Mouse (Mus musculus): ENCODE measurements around the gene Amph. TPM values are rescaled to one million over a fixed set of nuclear protein-coding genes. Genes with fewer than 3 reads are reported as not detected.
"Not testable (repeated sequence)": the region's sequence is repeated elsewhere in the genome, so short reads cannot be mapped to it uniquely, and the experiment has no call there.

Amph gene
- total RNA-seq, 4 experiments from 2014 or later, result 1.1 to 1.9 (median 1.5) TPM

DNA sequence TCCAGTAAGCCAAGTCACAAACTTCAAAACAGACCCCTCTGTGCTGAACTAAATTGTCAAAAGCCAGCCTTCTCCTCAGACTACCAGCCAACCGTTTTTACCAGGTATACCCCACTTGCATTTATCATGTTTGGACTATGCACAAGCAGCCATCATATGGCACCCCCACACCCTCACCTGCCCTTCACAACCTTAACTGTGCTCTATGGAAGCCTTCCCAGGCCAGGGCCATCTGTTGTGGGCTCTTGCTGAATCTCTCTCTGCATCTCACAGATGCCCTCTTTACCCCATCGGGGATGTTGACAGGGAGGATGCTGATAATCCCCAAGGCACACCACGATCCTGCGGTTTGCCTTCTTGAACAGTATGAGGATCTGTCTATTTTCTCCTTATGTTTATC lies 77.9 kb downstream of the Amph start:
- DNase-seq (ENCODE audit: low spot score), result no peak

DNA sequence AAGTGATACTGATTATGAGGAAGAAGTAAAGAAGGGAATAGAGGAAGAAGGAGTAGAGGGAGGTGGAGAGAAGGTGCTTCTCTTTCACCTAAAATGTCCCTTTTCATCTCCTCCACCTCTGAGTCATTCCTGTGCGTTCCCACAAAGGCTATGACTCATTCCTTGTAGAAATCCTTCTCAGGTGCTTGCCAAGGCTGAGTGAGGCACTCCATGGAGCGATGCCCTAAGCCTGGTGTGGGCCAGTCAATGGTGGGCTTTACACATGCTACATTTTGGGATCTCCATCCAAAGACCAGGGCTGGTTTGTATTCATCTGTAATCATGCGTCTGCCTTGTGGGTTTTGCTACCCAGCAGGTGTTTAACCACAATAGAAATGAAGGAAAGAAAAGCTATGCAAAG lies 78.9 kb downstream of the Amph start:
- DNase-seq (ENCODE audit: low spot score), result no peak

GRCm38 (mm10) chr13:19027766-19028350 lies 79.9 kb downstream of the Amph start:
- no peak for DNase-seq (ENCODE audit: low spot score)

DNA sequence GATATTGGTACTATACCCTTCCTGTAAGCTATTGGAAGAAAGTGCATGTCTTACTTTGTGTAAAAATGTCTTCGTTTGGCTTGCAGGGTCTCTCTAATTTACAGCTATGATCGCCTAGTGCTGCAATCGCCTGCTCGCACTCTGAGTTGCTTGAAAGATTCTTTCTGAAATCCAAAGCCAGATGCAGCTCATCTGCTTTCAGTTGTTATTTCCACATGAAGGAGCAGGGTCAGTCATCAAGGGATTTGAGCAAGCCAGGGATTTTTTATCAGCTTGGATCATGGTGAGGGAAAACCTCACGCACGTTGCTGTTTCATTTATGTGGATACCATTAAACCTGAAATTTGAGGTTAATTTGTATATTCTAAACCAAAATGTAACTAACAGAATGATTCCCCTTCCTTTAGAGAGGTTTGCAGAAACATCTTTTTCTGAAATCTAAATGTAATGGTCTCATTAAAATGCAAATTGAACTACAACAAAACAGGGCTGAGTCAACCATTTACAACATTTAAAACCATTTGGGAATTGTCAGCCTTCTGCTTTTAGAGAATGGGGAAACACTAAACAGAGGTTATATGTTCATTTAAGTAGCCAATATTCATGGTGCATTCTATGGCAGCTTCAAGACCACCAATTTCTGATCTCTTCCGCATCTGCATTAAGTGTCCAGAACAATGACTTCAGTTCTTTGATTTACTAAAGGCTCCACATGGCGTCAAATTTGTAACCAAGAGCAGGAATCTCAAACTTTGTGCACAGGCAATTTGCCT lies 84.1 kb downstream of the Amph start:
- peak; percentile 7 for DNase-seq (ENCODE audit: low spot score)

DNA sequence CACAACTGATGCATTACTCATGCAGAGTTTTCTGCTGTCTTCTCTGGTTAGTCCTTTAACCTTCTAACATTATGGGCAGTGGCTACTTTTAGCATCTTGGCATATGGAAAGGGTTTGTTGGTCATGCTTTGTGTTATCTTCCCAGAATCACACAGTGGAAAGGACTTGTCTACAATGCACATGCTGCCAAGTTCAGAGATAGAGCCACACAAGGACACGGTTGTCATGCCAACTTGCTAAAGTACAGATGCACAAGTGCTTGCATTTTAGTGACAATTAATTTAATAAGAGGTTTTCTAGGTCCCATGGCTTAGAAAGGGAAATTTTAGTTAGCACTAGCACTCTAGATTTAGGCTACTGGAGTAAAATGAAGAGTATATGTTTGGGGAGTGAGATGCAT lies 104.1 kb downstream of the Amph start:
- DNase-seq (ENCODE audit: low spot score), result no peak

DNA sequence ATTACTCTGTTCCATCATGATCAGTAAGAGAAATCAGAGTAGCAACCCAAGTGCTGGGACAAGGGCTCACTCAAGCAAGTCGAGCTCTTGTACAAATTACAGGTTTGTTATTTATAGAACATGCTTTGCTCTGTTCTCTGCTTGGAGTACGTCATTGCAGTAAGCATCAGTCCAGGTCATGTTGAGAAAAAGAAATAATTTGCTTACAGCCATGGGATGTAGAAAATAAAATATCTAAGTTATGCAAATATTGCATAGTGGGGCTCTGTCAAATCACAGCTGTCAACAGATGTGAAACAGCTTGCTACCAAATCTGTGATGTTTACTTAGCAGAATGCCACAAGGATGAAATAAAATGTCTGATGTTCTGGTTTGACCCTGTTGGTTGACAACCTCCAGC lies 106.5 kb downstream of the Amph start:
- DNase-seq (ENCODE audit: low spot score), result no peak

- no peak for DNase-seq (ENCODE audit: low spot score)
Observed at GRCm38 (mm10) chr13:19072261-19072660, 124.3 kb downstream of the Amph start.

GRCm38 (mm10) chr13:19077427-19077826 lies 129.4 kb downstream of the Amph start:
- no peak for DNase-seq (ENCODE audit: low spot score)

- DNase-seq (ENCODE audit: low spot score), result no peak
Observed at GRCm38 (mm10) chr13:19081932-19082331, 133.9 kb downstream of the Amph start.

DNA sequence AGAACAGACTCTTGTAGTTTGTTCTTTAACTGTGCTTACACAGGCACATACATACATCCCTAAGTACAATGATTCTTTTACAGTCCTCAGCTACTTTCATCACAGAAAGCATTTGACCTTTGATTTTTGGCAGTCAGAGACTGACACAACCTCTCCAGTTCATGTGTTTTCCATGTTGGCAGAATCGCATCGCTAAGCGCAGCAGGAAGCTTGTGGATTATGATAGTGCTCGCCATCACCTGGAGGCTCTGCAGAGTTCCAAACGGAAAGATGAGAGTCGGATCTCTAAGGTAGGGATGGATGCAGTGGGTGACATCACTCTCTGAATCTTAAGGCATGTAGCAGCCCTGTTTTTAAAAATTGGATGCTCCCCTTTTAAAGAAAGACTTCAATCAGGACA lies 146.6 kb downstream of the Amph start:
- DNase-seq (ENCODE audit: low spot score), result no peak

DNA sequence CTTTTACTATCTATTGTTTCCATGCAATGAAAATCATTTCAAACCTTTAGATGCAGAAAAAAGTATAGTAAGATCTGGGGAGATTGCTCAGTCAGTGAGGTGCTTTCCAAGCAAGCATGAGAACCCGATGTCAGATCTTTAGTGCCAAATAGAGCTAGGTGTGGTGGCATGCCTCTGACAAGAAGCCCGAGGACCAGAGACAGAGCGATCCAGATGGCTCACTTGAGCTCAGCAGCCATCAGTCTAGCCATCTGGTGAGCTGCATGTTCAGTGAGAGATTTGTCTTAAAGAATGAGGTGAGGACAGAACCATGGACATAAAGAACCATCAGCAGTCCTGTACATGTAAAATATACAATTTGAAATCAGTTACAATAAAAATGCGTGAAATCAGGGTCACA lies 149.1 kb downstream of the Amph start:
- DNase-seq (ENCODE audit: low spot score), result no peak

- DNase-seq (ENCODE audit: low spot score), result no peak
Observed at GRCm38 (mm10) chr13:19101889-19102402, 153.9 kb downstream of the Amph start.

GRCm38 (mm10) chr13:19106418-19106817 lies 158.4 kb downstream of the Amph start:
- no peak for DNase-seq (ENCODE audit: low spot score)

- DNase-seq (ENCODE audit: low spot score), result no peak
Observed at GRCm38 (mm10) chr13:19109331-19109730, 161.3 kb downstream of the Amph start.

GRCm38 (mm10) chr13:19113034-19113922 lies 165.3 kb downstream of the Amph start:
- no peak for DNase-seq (ENCODE audit: low spot score)

DNA sequence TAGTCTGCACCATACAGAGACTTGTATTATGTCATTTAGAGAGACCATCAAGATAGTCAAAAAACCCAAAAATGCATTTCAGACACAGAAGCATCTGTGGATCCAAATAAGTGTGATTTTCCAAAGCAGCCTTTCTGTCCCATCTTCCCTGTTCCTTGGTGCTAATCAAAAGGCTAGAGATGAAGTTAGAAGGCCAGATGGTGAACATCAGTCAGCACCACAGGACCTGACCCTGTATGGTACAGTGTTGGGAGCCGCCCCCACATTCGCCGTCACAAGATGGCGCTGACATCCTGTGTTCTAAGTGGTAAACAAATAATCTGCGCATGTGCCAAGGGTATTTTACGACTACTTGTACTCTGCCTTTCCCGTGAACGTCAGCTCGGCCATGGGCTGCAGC lies 166.8 kb downstream of the Amph start:
- DNase-seq (ENCODE audit: low spot score), result not testable (repeated sequence)

- no peak for DNase-seq (ENCODE audit: low spot score)
Observed at GRCm38 (mm10) chr13:19126912-19127552, 179.0 kb downstream of the Amph start.

GRCm38 (mm10) chr13:19133833-19134232 lies 185.8 kb downstream of the Amph start:
- DNase-seq (ENCODE audit: low spot score), result no peak

GRCm38 (mm10) chr13:19137212-19137611 lies 189.2 kb downstream of the Amph start:
- no peak for DNase-seq (ENCODE audit: low spot score)

- DNase-seq (ENCODE audit: low spot score), result no peak
Observed at GRCm38 (mm10) chr13:19137932-19138331, 189.9 kb downstream of the Amph start.

DNA sequence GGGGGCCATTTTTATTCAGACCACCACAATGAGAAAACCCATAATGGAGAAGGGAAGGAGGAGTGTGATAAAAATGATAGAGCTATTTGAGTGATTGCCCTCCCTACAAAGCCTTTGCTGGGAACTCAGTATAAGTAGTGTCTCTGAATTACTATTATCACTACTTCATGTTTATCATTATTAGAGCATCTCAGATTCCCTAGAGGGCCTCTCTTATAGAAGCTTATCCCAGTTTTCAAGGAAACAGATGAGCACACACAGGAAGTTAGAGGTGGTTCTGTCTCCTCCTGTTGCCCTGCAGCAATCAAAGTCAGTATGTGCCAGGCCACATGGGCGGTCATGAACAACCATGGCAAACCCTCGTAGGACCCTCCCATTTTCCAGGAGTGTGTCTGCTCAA lies 190.5 kb downstream of the Amph start:
- DNase-seq (ENCODE audit: low spot score), result no peak

GRCm38 (mm10) chr13:19139104-19139503 lies 191.1 kb downstream of the Amph start:
- no peak for DNase-seq (ENCODE audit: low spot score)

Data from heart, adult 8-10 months (tissue).